Mouse (Mus musculus) spleen, adult 2 months (tissue): ENCODE measurements around the gene Ube4b. TPM values are rescaled to one million over a fixed set of nuclear protein-coding genes. Genes with fewer than 3 reads are reported as not detected.

Source experiments
- DNase-seq, 2 experiments: peaks; one replicate each; pipeline versions ENCODE4 v3.0.0 to v3.0.0-alpha.2; 2012 to 2021; ENCODE audit warnings: low spot score in 2 of 2, low read depth in 1 of 2
- H3K27ac ChIP-seq: fragments of 200-500 bp; 2 replicates; pipeline ENCODE4 v1.5.1; 2012; ENCODE audit warnings: low read length, inconsistent platforms; ENCODE audit not compliant: insufficient read depth
- H3K27me3 ChIP-seq: fragments of 200-500 bp; 2 replicates; pipeline ENCODE4 v1.6.1; 2012; ENCODE audit warnings: mild to moderate bottlenecking, moderate library complexity, low read length, inconsistent platforms; ENCODE audit not compliant: control insufficient read depth, insufficient read depth
- H3K36me3 ChIP-seq: fragments of 200-500 bp; 2 replicates; pipeline ENCODE4 v1.6.1; 2012; ENCODE audit warnings: mild to moderate bottlenecking, low read length, inconsistent platforms; ENCODE audit not compliant: control insufficient read depth, insufficient read depth
- H3K4me1 ChIP-seq: fragments of 200-500 bp; 2 replicates; pipeline ENCODE4 v1.6.1; 2011; ENCODE audit warnings: inconsistent platforms; ENCODE audit not compliant: control insufficient read depth, insufficient read depth, insufficient read length
- H3K4me3 ChIP-seq: fragments of 200-500 bp; 2 replicates; pipeline ENCODE4 v1.5.1; 2011; ENCODE audit warnings: mild to moderate bottlenecking, inconsistent platforms; ENCODE audit not compliant: insufficient read depth, insufficient read length; ENCODE audit errors: extremely low read depth
- CTCF ChIP-seq: fragments of 200-500 bp; IDR thresholded peaks from 2 replicates; pipeline ENCODE4 v1.5.1; 2011; ENCODE audit warnings: mild to moderate bottlenecking, inconsistent platforms; ENCODE audit not compliant: insufficient read depth, insufficient read length, insufficient replicate concordance; ENCODE audit errors: extremely low read depth
- POLR2A ChIP-seq: fragments of 200-500 bp; IDR thresholded peaks from 2 replicates; pipeline ENCODE4 v1.6.1; 2011; ENCODE audit warnings: low read depth, low read length, inconsistent platforms
- WGBS: fragments of 180-500 bp; shearing (Covaris S2); methylation state at CpG from one replicate; pipeline ENCODE4 v1.1.7; 2018; 5-methylcytosine and 5-hydroxymethylcytosine counted together
- polyA plus RNA-seq: library from polyadenylated mRNA; depleted of rRNA; stranded (reverse); fragments of >200 nt; gene quantifications from 2 replicates; pipeline ENCODE4 v1.2.3, GENCODE M21; 2012

The Ube4b gene
- polyA plus RNA-seq, 1 experiment, result 36.6 TPM

- peaks cover 3% of the 10 kb centered on the region; the same call in 1 of the 2 replicates for H3K4me1 ChIP-seq
- DNase-seq, result no peak
- TF ChIP-seq POLR2A, result no peak
- no peak for TF ChIP-seq CTCF
- no peak overlapping the region for H3K4me3 ChIP-seq
- 70% methylated on average over 5 of the region's 5 CpGs for WGBS
- H3K36me3 ChIP-seq, result no peaks in the 10 kb centered on the region
- H3K27me3 ChIP-seq, result no peaks in the 10 kb centered on the region
- no peak overlapping the region for H3K27ac ChIP-seq
These were observed 109.2 kb downstream of the Ube4b start for GRCm38 (mm10) chr4:149317387-149317786.

- 94% methylated on average over 11 of the region's 11 CpGs for whole genome bisulfite sequencing
- no peak for DNase-seq
- H3K36me3 ChIP-seq, result no peaks in the 10 kb centered on the region
These were observed 112.2 kb downstream of the Ube4b start for GRCm38 (mm10) chr4:149314275-149314837.

DNA sequence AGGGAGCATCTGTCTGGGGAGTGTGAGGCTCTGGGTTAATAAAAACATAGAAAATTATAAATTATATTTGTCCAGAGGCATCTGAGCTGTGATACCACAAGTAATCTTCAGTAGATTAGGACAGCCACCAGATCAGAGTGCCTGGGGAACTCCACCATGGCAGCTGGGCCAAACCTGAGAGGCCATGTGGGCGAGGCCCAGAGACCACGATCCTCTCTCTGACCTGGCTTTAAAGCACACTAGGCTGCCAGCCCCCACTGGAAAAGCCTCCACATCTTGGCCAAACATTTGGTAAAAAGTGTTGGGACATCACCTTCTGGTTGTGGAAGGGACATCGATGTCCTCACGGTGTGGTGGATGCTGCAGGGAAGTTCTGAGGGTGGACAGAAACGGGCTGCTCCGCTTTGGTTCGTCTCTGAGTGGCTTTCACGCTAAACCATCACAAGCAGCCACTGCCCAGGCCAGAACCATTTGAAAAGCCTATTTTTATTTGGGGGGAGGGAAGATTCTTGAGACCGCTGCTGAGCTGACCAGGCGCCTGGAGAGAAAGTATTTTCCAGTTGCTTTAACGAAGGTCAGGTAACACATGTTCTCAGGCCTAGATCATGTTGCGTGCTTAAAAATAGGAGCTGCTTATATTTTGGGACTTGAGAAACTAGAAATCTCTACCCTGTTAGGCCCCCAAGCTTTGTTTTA, 112.8 kb downstream of the Ube4b start:
- 92% methylated on average over 12 of the region's 12 CpGs for WGBS
- no peak for DNase-seq

More at GRCm38 (mm10) chr4:149314275-149314837, 112.2 kb downstream of the Ube4b start:
- H3K27ac ChIP-seq, result no peak overlapping the region
- no peak overlapping the region for H3K4me3 ChIP-seq
- TF ChIP-seq POLR2A (no peak), CTCF (no peak)
- H3K4me1 ChIP-seq, result no peaks in the 10 kb centered on the region
- no peaks in the 10 kb centered on the region for H3K27me3 ChIP-seq

GRCm38 (mm10) chr4:149311996-149312395, 114.6 kb downstream of the Ube4b start:
- no peaks in the 10 kb centered on the region; the same call in 1 of the 2 replicates for H3K27me3 ChIP-seq
- no peak for DNase-seq
- H3K4me1 ChIP-seq, result no peaks in the 10 kb centered on the region; the same call in 1 of the 2 replicates
- no peak overlapping the region for H3K4me3 ChIP-seq
- 90% methylated on average over 5 of the region's 5 CpGs for WGBS
- H3K36me3 ChIP-seq, result no peaks in the 10 kb centered on the region
- no peak for TF ChIP-seq POLR2A
- TF ChIP-seq CTCF, result no peak
- H3K27ac ChIP-seq, result no peak overlapping the region

More for the DNA sequence above, 112.8 kb downstream of the Ube4b start:
- Histone ChIP-seq H3K36me3 (no peaks in the 10 kb centered on the region), H3K4me1 (no peaks in the 10 kb centered on the region), H3K4me3 (no peak overlapping the region), H3K27ac (no peak overlapping the region), H3K27me3 (no peaks in the 10 kb centered on the region)
- no peak for TF ChIP-seq CTCF
- no peak for TF ChIP-seq POLR2A

GRCm38 (mm10) chr4:149308491-149308820, 118.1 kb downstream of the Ube4b start:
- H3K27ac ChIP-seq, result no peak overlapping the region
- peak overlapping the region; percentile 63 for H3K4me3 ChIP-seq
- WGBS, result 22% methylated on average over 3 of the region's 3 CpGs

DNA sequence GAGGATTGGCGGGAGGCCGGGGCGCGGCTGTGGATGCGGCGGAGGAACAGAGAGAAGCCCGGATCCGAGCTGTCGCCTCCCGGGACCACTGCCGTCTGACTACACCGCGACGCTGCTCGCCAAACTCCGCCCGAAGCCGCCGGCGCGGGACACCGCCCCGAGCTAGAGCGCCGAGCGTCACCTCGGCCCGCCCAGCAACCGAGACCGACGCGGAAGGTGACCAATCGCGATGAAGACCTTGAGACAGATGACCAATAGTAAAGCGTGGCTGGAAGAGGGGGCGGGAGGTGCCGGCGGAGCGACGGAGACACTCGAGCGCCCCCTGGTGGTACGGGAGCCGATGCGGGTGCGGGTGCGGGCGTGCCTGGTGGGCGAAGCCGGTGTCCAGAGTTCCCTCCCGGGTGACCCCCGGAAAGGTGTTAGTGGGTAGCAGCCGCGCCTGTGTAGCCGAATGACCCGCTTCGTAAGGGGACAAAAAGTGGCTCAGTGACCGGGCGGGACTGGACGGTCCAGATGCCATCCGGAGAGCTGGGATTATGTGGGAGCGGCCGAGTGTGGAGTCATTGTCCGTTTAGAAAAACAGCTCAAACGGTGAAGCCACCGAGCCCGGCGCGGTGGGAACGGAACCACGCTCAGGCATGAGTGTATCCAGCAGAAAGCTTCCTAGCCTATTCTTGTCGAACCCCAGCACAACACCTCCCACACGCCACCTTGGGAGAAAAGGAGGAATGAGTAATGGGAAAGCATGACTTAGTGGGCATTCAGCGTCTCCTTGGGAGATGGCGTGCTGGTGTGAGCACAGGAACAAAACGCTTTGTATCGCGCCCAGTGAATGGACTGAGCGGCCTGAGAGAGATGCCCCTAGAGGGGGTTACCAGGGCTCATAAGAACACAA, 118.7 kb downstream of the Ube4b start, which contains the start of gene Kif1b:
TSS of gene Kif1b (minus strand) at position 98 of the 895 bp plus-strand sequence.
- H3K27ac ChIP-seq, result peak within 1 kb of the TSS; percentile 67
- H3K4me1 ChIP-seq, result no peaks in the 10 kb centered on the region; the same call in 1 of the 2 replicates
- WGBS, result under 1% methylated on average over 79 of the region's 79 CpGs
- H3K27me3 ChIP-seq, result no peaks in the 10 kb centered on the region; the same call in none of the 2 replicates
- TF ChIP-seq CTCF (peak; percentile 97), POLR2A (peak; percentile 42)
- H3K36me3 ChIP-seq, result no peaks in the 10 kb centered on the region
- DNase-seq, result peak; percentile 91 to 95
- peak within 1 kb of the TSS; percentile 85 for H3K4me3 ChIP-seq

More at GRCm38 (mm10) chr4:149308491-149308820, 118.1 kb downstream of the Ube4b start:
- TF ChIP-seq POLR2A, result no peak
- TF ChIP-seq CTCF, result no peak
- DNase-seq, result peak in 1 of 2 experiments; percentile 5
- H3K4me1 ChIP-seq, result no peaks in the 10 kb centered on the region; the same call in 1 of the 2 replicates
- no peaks in the 10 kb centered on the region for H3K36me3 ChIP-seq
- H3K27me3 ChIP-seq, result no peaks in the 10 kb centered on the region; the same call in none of the 2 replicates
